Mouse (Mus musculus) limb, embryonic 10.5 days (tissue): ENCODE measurements around the gene Gm43720. TPM values are rescaled to one million over a fixed set of nuclear protein-coding genes. Genes with fewer than 3 reads are reported as not detected.

Source experiments
- DNase-seq: peaks from one replicate; pipeline ENCODE4 v3.0.0-alpha.2; 2017; ENCODE audit warnings: low spot score
- H3K27ac ChIP-seq: fragments of 300-500 bp; sonication (generic); 2 replicates; pipeline ENCODE4 v1.5.1; 2016; ENCODE audit warnings: mild to moderate bottlenecking
- H3K27me3 ChIP-seq: fragments of 300-500 bp; sonication (generic); 2 replicates; pipeline ENCODE4 v1.6.1; 2016; ENCODE audit warnings: low read depth, mild to moderate bottlenecking; ENCODE audit not compliant: poor library complexity, severe bottlenecking
- H3K36me3 ChIP-seq: fragments of 300-500 bp; sonication (generic); 2 replicates; pipeline ENCODE4 v1.6.1; 2016; ENCODE audit warnings: mild to moderate bottlenecking, moderate library complexity
- H3K4me1 ChIP-seq: fragments of 300-500 bp; sonication (generic); 2 replicates; pipeline ENCODE4 v1.6.1; 2016
- H3K4me3 ChIP-seq: fragments of 300-500 bp; sonication (generic); 2 replicates; pipeline ENCODE4 v1.5.1; 2016; ENCODE audit warnings: mild to moderate bottlenecking, moderate library complexity
- H3K9me3 ChIP-seq: fragments of 300-500 bp; sonication (generic); replicated peaks from 2 replicates; pipeline ENCODE4 v1.6.1; 2016; ENCODE audit warnings: mild to moderate bottlenecking
- WGBS: fragments of 180-500 bp; shearing (Covaris S2); methylation state at CpG from one replicate; pipeline ENCODE4 v1.1.7; 2016; 5-methylcytosine and 5-hydroxymethylcytosine counted together
- polyA plus RNA-seq: library from polyadenylated mRNA; unstranded; fragments of >200 nt; fragmentation: Nextera tagmentation; extraction: Ambion mirVana; gene quantifications from 2 replicates; pipeline ENCODE4 v1.2.1, GENCODE M21; 2016

Gene Gm43720
- polyA plus RNA-seq = 0.08 and 0.18 TPM in 2 replicates

DNA sequence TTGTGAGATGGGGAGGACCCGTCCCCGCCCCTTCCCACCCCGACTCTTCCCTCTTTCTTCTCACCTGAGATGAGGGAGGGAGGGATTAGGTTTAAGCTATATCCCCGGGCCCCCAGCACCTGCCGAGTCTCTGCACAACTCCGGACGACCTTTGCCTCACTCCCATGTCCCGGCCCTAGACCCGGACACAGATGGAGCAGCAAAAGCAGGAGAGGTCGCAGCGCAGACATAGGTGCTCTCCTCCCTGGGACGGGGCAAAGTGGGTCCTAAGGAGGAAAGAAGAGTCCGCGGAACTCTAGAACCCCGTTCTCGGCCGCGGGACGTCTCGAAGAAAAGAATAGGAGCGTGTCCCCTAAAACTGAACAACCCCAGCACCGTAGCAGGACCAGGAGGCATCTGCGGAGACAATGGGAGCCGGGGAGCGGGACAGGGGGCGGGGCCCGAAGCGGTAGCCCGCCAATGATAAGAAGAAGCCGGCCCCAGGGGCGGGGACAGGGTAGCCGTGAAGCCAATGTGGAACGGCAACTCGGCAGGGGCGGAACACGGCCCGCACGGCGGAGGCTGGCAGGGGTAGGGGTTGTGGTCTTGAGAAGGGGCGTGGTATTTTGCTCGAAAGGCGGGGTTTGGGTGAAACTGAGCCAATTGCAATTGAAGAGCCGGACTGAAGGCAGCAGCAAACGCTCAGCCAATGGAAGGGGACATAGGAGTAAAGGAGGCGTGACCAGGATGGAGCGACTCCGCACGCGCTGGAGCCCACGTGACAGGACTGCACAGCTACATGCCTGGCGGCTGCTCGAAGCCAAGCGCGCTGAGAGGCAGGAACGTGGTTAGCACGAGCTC is at the start of gene Gm43720, which contains the start of the genes Gpc2 and Stag3:
Gm43720 (minus strand) TSS at position 374 of the 840 bp plus-strand sequence.
Gpc2 (minus strand) TSS at position 421 of the 840 bp plus-strand sequence.
Stag3 (plus strand) TSS at position 656 of the 840 bp plus-strand sequence.
- Histone ChIP-seq H3K4me3 (peak within 1 kb of the TSS; percentile 78), H3K4me1 (peaks cover 46% of the 10 kb centered on the region), H3K27ac (peak within 1 kb of the TSS; percentile 92), H3K36me3 (peaks cover 39% of the 10 kb centered on the region), H3K27me3 (no peaks in the 10 kb centered on the region), H3K9me3 (no peaks in the 10 kb centered on the region)
- DNase-seq = peak; percentile 96
- WGBS = under 1% methylated on average over 56 of the region's 56 CpGs

DNA sequence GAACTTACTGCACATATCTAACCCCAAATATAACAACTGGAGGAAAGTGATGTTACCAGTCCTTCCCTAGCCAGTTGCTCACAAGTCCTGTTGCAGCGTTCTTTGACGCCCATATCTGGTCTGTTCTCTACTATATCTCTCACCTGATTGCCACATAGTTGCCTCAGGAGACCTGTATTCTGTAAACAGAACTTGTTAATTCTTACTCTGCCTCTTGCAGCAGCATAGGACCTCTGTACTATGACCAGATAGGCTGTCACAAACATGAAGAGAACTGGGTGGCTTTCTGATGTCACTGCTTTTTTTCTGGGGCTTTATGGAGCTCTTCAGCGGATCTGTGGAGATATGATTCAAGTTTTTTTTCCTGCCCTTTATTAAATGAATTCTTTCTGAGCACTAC is 33.0 kb upstream of the Gm43720 start:
- DNase-seq = no peak

DNA sequence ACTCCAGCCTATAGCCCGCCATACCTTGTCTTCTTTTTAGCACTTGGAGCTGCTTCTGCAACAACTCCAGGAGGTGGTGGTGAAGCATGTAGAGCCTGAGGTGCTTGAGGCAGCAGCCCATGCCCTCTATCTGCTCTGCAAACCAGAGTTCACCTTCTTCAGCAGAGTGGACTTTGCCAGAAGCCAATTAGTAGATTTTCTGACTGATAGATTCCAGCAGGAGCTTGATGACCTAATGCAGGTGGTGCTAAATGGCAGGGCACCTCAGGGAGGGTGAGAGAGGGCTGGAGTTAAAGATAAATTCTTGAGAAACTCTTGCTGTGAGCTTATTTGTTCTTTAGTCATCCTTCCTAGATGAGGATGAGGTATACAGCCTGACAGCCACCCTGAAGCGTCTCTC is 19.9 kb upstream of the Gm43720 start:
- H3K27me3 ChIP-seq = no peaks in the 10 kb centered on the region
- 81% methylated on average over 2 of the region's 2 CpGs for WGBS
- no peak overlapping the region for H3K27ac ChIP-seq
- H3K36me3 ChIP-seq = no peaks in the 10 kb centered on the region
- H3K4me3 ChIP-seq = no peak overlapping the region
- DNase-seq = no peak
- H3K4me1 ChIP-seq = no peaks in the 10 kb centered on the region
- no peaks in the 10 kb centered on the region for H3K9me3 ChIP-seq

More for the DNA sequence above, 33.0 kb upstream of the Gm43720 start:
- Histone ChIP-seq H3K9me3 (no peaks in the 10 kb centered on the region), H3K4me1 (no peaks in the 10 kb centered on the region), H3K27me3 (no peaks in the 10 kb centered on the region), H3K27ac (no peak overlapping the region), H3K4me3 (no peak overlapping the region), H3K36me3 (no peaks in the 10 kb centered on the region)
- WGBS = 88% methylated on average over 3 of the region's 3 CpGs

DNA sequence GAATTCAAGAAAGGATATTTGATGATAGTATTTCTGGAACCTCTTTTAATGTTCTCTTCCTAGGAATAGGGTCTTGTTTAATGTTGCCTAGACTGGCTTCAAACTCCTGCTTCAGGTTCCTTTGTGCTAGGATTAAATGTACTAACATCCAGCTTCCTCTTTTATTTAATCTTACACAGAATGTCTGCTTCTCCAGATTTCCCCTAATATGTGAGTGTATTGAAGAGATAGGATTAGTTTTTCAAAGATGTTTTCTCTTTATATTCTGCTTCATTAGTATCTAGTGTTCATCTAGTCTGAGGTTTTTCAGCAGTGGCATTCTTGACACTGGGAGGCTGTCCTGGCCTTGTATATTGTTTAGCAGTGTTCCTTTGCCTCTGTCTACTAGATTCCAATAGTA is 14.4 kb upstream of the Gm43720 start:
- Histone ChIP-seq H3K36me3 (no peaks in the 10 kb centered on the region), H3K4me3 (no peak overlapping the region), H3K27me3 (no peaks in the 10 kb centered on the region), H3K27ac (no peak overlapping the region), H3K9me3 (no peaks in the 10 kb centered on the region), H3K4me1 (no peaks in the 10 kb centered on the region)
- no peak for DNase-seq

- H3K27ac ChIP-seq = no peak overlapping the region
- H3K36me3 ChIP-seq = no peaks in the 10 kb centered on the region
These were observed 11.9 kb upstream of the Gm43720 start for GRCm38 (mm10) chr5:138291638-138292037.

GRCm38 (mm10) chr5:138287861-138288260 is 8.1 kb upstream of the Gm43720 start:
- Histone ChIP-seq H3K27ac (no peak overlapping the region), H3K9me3 (no peaks in the 10 kb centered on the region), H3K27me3 (no peaks in the 10 kb centered on the region), H3K36me3 (no peaks in the 10 kb centered on the region), H3K4me3 (no peak overlapping the region), H3K4me1 (no peaks in the 10 kb centered on the region)
- no peak for DNase-seq
- WGBS = 80% methylated on average over 3 of the region's 3 CpGs

More at GRCm38 (mm10) chr5:138291638-138292037, 11.9 kb upstream of the Gm43720 start:
- H3K27me3 ChIP-seq = no peaks in the 10 kb centered on the region
- H3K9me3 ChIP-seq = no peaks in the 10 kb centered on the region
- no peak for DNase-seq
- H3K4me3 ChIP-seq = no peak overlapping the region
- WGBS = 76% methylated on average over 1 of the region's 1 CpGs
- no peaks in the 10 kb centered on the region for H3K4me1 ChIP-seq

DNA sequence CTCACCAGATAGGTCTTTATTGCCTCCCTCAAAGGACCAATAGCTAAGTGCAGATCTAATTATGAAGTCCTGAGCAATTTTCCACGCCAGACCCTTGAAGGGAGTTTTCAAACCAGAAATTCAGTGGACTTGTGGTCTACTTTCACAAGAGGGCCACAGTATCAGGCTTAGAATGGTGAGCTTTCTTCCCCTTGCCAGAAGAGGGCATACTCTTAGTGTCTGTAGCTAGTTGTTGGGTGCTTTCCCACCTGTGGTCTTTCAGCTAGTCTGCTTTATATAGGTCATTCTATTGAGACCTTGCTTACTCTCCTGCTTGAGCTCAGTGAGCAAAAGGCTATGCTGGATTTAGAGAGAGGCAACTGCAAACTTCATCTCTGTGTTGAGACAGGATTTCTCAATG is 3.8 kb upstream of the Gm43720 start:
- H3K27me3 ChIP-seq = no peaks in the 10 kb centered on the region
- no peaks in the 10 kb centered on the region for H3K9me3 ChIP-seq
- H3K27ac ChIP-seq = no peak overlapping the region
- H3K36me3 ChIP-seq = peaks cover 1% of the 10 kb centered on the region
- no peak for DNase-seq
- no peak overlapping the region for H3K4me3 ChIP-seq
- WGBS = 49% methylated on average over 1 of the region's 1 CpGs
- peaks cover 10% of the 10 kb centered on the region for H3K4me1 ChIP-seq

DNA sequence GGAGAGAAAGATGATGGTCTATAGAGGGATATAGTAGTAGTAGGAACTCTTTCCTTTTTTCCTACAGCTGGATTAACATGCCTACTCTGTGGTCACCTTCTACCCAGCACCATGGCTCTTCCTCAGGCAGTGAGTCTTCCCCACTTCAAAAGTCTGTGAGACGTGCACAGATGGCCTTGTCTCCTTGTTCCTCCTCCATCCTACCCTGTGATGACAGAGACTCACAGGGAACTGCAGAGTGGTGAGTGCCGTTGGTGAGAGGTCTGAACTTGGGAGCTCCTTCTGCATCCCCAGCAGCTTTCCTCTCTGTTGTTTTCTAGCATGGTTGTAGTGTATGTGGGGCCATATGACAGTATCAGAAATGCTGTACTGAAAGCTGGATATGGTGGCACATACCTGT is 2.0 kb upstream of the Gm43720 start:
- DNase-seq = no peak
- no peak overlapping the region for H3K27ac ChIP-seq
- peaks cover 26% of the 10 kb centered on the region for H3K4me1 ChIP-seq
- WGBS = 85% methylated on average over 2 of the region's 2 CpGs
- H3K36me3 ChIP-seq = peaks cover 19% of the 10 kb centered on the region
- no peaks in the 10 kb centered on the region for H3K27me3 ChIP-seq
- no peak overlapping the region for H3K4me3 ChIP-seq
- no peaks in the 10 kb centered on the region for H3K9me3 ChIP-seq

DNA sequence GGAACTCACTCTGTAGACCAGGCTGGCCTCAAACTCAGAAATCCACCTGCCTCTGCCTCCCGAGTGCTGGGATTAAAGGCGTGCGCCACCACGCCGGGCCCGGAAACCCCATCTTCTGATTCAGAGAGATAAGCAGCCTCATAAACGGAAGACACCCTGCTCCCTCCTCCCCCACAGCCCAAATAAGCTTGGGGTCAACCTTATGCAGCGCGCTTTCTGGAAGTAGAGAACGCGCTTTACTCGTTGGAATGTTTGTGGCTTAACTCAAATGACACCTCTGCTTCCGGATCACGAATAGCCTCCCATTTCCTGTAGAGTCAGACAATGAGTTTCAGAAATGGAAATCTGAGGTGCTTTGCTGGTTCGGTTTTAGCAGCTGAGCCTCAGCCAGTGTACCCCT is 1.1 kb upstream of the Gm43720 start:
- 88% methylated on average over 15 of the region's 15 CpGs for WGBS
- Histone ChIP-seq H3K4me3 (no peak overlapping the region), H3K36me3 (peaks cover 29% of the 10 kb centered on the region), H3K9me3 (no peaks in the 10 kb centered on the region), H3K4me1 (peaks cover 36% of the 10 kb centered on the region), H3K27ac (no peak overlapping the region), H3K27me3 (no peaks in the 10 kb centered on the region)
- no peak for DNase-seq

DNA sequence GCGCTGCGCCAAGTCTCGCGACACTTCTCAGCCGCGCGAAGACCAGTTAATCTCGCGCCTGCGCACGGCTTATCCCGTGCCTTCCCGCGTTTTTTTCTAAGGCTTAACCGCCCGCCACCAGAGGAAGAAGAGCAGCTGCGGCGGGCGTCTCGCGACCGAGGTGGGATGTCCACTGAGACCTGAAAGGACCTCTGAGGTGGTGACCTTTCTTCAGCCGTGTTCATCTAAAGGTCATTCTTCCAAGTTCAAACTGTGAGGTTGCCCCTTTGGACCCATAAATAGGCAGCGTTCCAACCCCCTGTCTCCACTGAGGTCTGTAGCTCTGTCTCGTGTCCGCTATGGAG is 639 bp upstream of the Gm43720 start:
- WGBS = 22% methylated on average over 26 of the region's 26 CpGs
- Histone ChIP-seq H3K27ac (peak overlapping the region; percentile 92), H3K36me3 (peaks cover 33% of the 10 kb centered on the region), H3K4me1 (peaks cover 40% of the 10 kb centered on the region), H3K4me3 (peak overlapping the region; percentile 78), H3K27me3 (no peaks in the 10 kb centered on the region), H3K9me3 (no peaks in the 10 kb centered on the region)
- no peak for DNase-seq

DNA sequence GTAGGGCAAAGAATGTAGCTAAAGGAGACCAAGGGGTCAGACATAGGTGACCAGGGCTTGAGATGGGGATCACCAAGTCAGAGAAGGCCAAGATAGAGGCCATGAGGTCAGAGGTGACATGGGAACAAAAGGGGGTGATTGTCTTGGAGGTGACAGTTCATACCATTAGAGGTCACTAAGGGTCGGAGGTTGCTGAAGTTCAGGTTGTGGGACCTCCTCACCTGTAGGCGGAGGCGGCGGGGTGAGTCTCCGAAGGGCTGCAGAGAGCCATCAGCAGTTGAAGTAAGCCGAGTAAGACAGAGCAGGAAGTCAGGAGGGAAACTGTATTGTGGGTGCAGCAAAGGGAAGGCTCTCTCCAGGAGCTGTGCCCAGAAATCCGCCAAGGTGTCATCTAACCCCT is 1.8 kb downstream of the Gm43720 start:
- H3K27ac ChIP-seq = no peak overlapping the region
- H3K36me3 ChIP-seq = peaks cover 50% of the 10 kb centered on the region
- H3K4me3 ChIP-seq = peak overlapping the region; percentile 78
- no peak for DNase-seq
- H3K9me3 ChIP-seq = no peaks in the 10 kb centered on the region
- peaks cover 51% of the 10 kb centered on the region for H3K4me1 ChIP-seq
- H3K27me3 ChIP-seq = no peaks in the 10 kb centered on the region; the same call in 1 of the 2 replicates
- 84% methylated on average over 7 of the region's 7 CpGs for WGBS

GRCm38 (mm10) chr5:138275216-138276050 is 4.3 kb downstream of the Gm43720 start:
- peaks cover 50% of the 10 kb centered on the region for H3K36me3 ChIP-seq
- 25% methylated on average over 41 of the region's 41 CpGs for WGBS
- peak overlapping the region; percentile 38 for H3K4me3 ChIP-seq
- peaks cover 4% of the 10 kb centered on the region; the same call in 1 of the 2 replicates for H3K27me3 ChIP-seq
- H3K4me1 ChIP-seq = peaks cover 69% of the 10 kb centered on the region
- no peaks in the 10 kb centered on the region for H3K9me3 ChIP-seq
- peak overlapping the region; percentile 17; the same call in 1 of the 2 replicates for H3K27ac ChIP-seq
- peak; percentile 41 for DNase-seq

DNA sequence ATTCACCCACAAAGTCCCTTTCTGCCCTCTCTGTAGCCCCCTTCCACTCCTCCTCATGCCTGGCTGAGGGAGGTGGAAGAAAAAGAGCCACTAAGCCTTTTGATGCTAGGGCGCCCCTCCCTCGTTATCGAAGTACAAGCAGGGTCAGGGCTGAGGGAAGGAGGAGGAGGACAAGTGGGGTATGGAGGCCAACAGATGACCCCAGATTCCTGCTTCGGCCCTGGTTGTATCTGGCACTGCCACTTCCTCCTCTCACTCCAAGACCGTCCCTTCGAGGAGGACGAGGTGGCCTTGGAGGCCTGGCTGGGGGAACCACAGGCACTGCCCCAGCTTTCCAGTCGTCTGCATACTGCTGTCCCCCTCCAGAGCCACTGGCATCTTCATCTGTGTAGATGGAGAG is 5.6 kb downstream of the Gm43720 start:
- Histone ChIP-seq H3K4me1 (peaks cover 66% of the 10 kb centered on the region), H3K9me3 (no peaks in the 10 kb centered on the region), H3K27ac (no peak overlapping the region), H3K36me3 (peaks cover 50% of the 10 kb centered on the region), H3K4me3 (no peak overlapping the region), H3K27me3 (peaks cover 4% of the 10 kb centered on the region; the same call in 1 of the 2 replicates)
- 79% methylated on average over 8 of the region's 8 CpGs for whole genome bisulfite sequencing
- no peak for DNase-seq
